15 mouse cellular contexts compared by ENCODE assay signal in genomic region chr3:16853992-16854391, GRCm38 (mm10).
DNase-seq lines count a peak whose midpoint lies in the region; ATAC-seq and TF ChIP-seq lines count a peak whose summit lies in the region.
"Had no signal": no experiment of that assay in that cellular context is flagged by ENCODE, and none has a peak within 500 bp of the region (broad histone marks: within the 10 kb centered on the region; RNA-seq: fewer than 3 reads in every experiment).

No protein-coding gene starts in this region.

- H3K9ac ChIP-seq in heart, postnatal 0 days (replicated peaks; ENCODE audit: low read depth, low read length), result no peak overlapping the region
- no peak overlapping the region; the same call in 1 of the 2 replicates for H3K9ac ChIP-seq in forebrain, embryonic 16.5 days (replicated peaks; ENCODE audit: low read depth, low read length)
- H3K9ac ChIP-seq in midbrain, embryonic 11.5 days (ENCODE audit: low read length), result no peak overlapping the region
- H3K9ac ChIP-seq: intestine, embryonic 15.5 days; lung, embryonic 15.5 days had no signal

- H3K27ac ChIP-seq in heart, postnatal 0 days (ENCODE audit: low read depth), result no peak overlapping the region
- peak overlapping the region; percentile 60; the same call in 1 of the 2 replicates for H3K27ac ChIP-seq in forebrain, embryonic 16.5 days (ENCODE audit: low read length)
- H3K27ac ChIP-seq in midbrain, embryonic 11.5 days (ENCODE audit: low read depth, low read length), result no peak overlapping the region; the same call in 1 of the 2 replicates
- H3K27ac ChIP-seq: intestine, embryonic 15.5 days; lung, embryonic 15.5 days had no signal

- peak; percentile 12; the same call in 1 of the 2 replicates for TF ChIP-seq CTCF in heart, postnatal 0 days (IDR thresholded peaks at IDR 0.05; ENCODE audit: low read depth)

- H3K4me3 ChIP-seq in heart, postnatal 0 days (ENCODE audit: low read depth, low read length), result no peak overlapping the region
- no peak overlapping the region for H3K4me3 ChIP-seq in forebrain, embryonic 16.5 days (replicated peaks; ENCODE audit: low read length)
- no peak overlapping the region for H3K4me3 ChIP-seq in midbrain, embryonic 11.5 days (ENCODE audit: low read depth, low read length)
- H3K4me3 ChIP-seq: erythroblast, embryonic 14.5 days; intestine, embryonic 15.5 days; lung, embryonic 15.5 days had no signal

- WGBS in heart, postnatal 0 days, result 44% methylated on average over 5 of the region's 5 CpGs
- WGBS in forebrain, embryonic 16.5 days, result 50% methylated on average over 5 of the region's 5 CpGs
- WGBS in midbrain, embryonic 11.5 days, result 64% methylated on average over 5 of the region's 5 CpGs

- DNase-seq in heart, postnatal 0 days (ENCODE audit: low spot score), result no peak
- DNase-seq in heart, postnatal 14 days, result no peak
- DNase-seq in midbrain, embryonic 11.5 days (ENCODE audit: low spot score, missing footprints), result no peak
- DNase-seq in retina, adult 2 months (ENCODE audit: low read depth, low spot score), result peak; percentile 34
- no peak for DNase-seq in adipocyte (ENCODE audit: low spot score)
- no peak for DNase-seq in spleen, adult 12 weeks (ENCODE audit: low spot score)
- no peak for DNase-seq in frontal cortex, postnatal 25 days (ENCODE audit: low spot score in 2 of 2)
- DNase-seq: gastrocnemius, postnatal 25 days; kidney, postnatal 36 days; layer of hippocampus, postnatal 36 days had no signal

- H3K27me3 ChIP-seq in heart, postnatal 0 days (ENCODE audit: control insufficient read depth, insufficient read depth, low read length), result no peaks in the 10 kb centered on the region
- no peaks in the 10 kb centered on the region for H3K27me3 ChIP-seq in forebrain, embryonic 16.5 days (replicated peaks; ENCODE audit: control insufficient read depth, insufficient read depth, low read length)
- no peaks in the 10 kb centered on the region for H3K27me3 ChIP-seq in midbrain, embryonic 11.5 days (ENCODE audit: control insufficient read depth, insufficient read depth, low read length)
- H3K27me3 ChIP-seq: intestine, embryonic 15.5 days; lung, embryonic 15.5 days had no signal

- no peaks in the 10 kb centered on the region for H3K4me1 ChIP-seq in heart, postnatal 0 days (ENCODE audit: control insufficient read depth, insufficient read depth)
- H3K4me1 ChIP-seq in forebrain, embryonic 16.5 days (replicated peaks; ENCODE audit: control insufficient read depth, insufficient read depth, low read length), result peaks cover 3% of the 10 kb centered on the region
- H3K4me1 ChIP-seq in midbrain, embryonic 11.5 days (ENCODE audit: control insufficient read depth, insufficient read depth, low read length), result peaks cover 2% of the 10 kb centered on the region; the same call in 1 of the 2 replicates
- H3K4me1 ChIP-seq: intestine, embryonic 15.5 days; lung, embryonic 15.5 days had no signal

- H3K9me3 ChIP-seq in heart, postnatal 0 days (replicated peaks; ENCODE audit: control insufficient read depth, low read length), result no peaks in the 10 kb centered on the region
- H3K9me3 ChIP-seq in forebrain, embryonic 16.5 days (ENCODE audit: control insufficient read depth, low read length), result no peaks in the 10 kb centered on the region
- no peaks in the 10 kb centered on the region for H3K9me3 ChIP-seq in midbrain, embryonic 11.5 days (ENCODE audit: control insufficient read depth, low read length)
- H3K9me3 ChIP-seq: intestine, embryonic 15.5 days; lung, embryonic 15.5 days had no signal

- no peak for TF ChIP-seq EP300 in heart, postnatal 0 days (IDR thresholded peaks at IDR 0.05; ENCODE audit: low read depth)

- intact Hi-C loops in heart, postnatal 14 days (cut with DNase I), result no loop called here

- no peaks in the 10 kb centered on the region for H3K36me3 ChIP-seq in heart, postnatal 0 days (replicated peaks; ENCODE audit: control insufficient read depth, insufficient read depth, low read length)
- H3K36me3 ChIP-seq in forebrain, embryonic 16.5 days (ENCODE audit: control insufficient read depth, insufficient read depth), result no peaks in the 10 kb centered on the region
- no peaks in the 10 kb centered on the region for H3K36me3 ChIP-seq in midbrain, embryonic 11.5 days (ENCODE audit: control insufficient read depth, insufficient read depth, low read length)
- H3K36me3 ChIP-seq: intestine, embryonic 15.5 days; lung, embryonic 15.5 days had no signal

- no peak overlapping the region for H3K4me2 ChIP-seq in heart, postnatal 0 days (ENCODE audit: low read depth, low read length)
- H3K4me2 ChIP-seq in forebrain, embryonic 16.5 days (ENCODE audit: low read length), result no peak overlapping the region
- H3K4me2 ChIP-seq in midbrain, embryonic 11.5 days, result no peak overlapping the region
- H3K4me2 ChIP-seq: intestine, embryonic 15.5 days; lung, embryonic 15.5 days had no signal

- ATAC-seq in heart, postnatal 0 days (ENCODE audit: insufficient read depth, low read depth), result no peak
- peak; percentile 66; the same call in 1 of the 2 replicates for ATAC-seq in forebrain, embryonic 16.5 days
- peak; percentile 66 for ATAC-seq in midbrain, embryonic 11.5 days (ENCODE audit: low FRiP score)
- ATAC-seq: CD4-positive, CD25-positive, alpha-beta regulatory T cell, adult 4 months; intestine, embryonic 15.5 days had no signal
